Mouse (Mus musculus) limb, embryonic 11.5 days (tissue): Measurements from ENCODE around the gene Eno1. TPM values are rescaled to one million over a fixed set of nuclear protein-coding genes. Genes with fewer than 3 reads are reported as not detected.

Source experiments
- ATAC-seq: fragments of 200-750 bp; cut with Nextera tagmentation; 2 replicates; pipeline ENCODE4 v1.8.0; 2017; ENCODE audit warnings: low read depth; ENCODE audit not compliant: insufficient number of reproducible peaks, low FRiP score, low TSS enrichment
- DNase-seq: peaks from one replicate; pipeline ENCODE4 v3.0.0-alpha.2; 2015; ENCODE audit warnings: low spot score
- H3K27ac ChIP-seq: fragments of 300-500 bp; sonication (generic); replicated peaks from 2 replicates; pipeline ENCODE4 v1.5.1; 2014; ENCODE audit warnings: low read depth, mild to moderate bottlenecking, low read length
- H3K27me3 ChIP-seq: fragments of 300-500 bp; sonication (generic); 2 replicates; pipeline ENCODE4 v1.6.1; 2014; ENCODE audit warnings: mild to moderate bottlenecking, low read length, mixed read lengths; ENCODE audit not compliant: control insufficient read depth, insufficient read depth
- H3K36me3 ChIP-seq: fragments of 300-500 bp; sonication (generic); 2 replicates; pipeline ENCODE4 v1.6.1; 2014; ENCODE audit warnings: mild to moderate bottlenecking, low read length, moderate library complexity, mixed read lengths; ENCODE audit not compliant: control insufficient read depth, insufficient read depth
- H3K4me1 ChIP-seq: fragments of 300-500 bp; sonication (generic); 2 replicates; pipeline ENCODE4 v1.6.1; 2014; ENCODE audit warnings: low read length, mixed read lengths; ENCODE audit not compliant: control insufficient read depth, insufficient read depth
- H3K4me2 ChIP-seq: fragments of 300-500 bp; sonication (generic); 2 replicates; pipeline ENCODE4 v1.6.1; 2014; ENCODE audit warnings: low read depth, mild to moderate bottlenecking, moderate library complexity; ENCODE audit not compliant: severe bottlenecking
- H3K4me3 ChIP-seq: fragments of 300-500 bp; sonication (generic); 2 replicates; pipeline ENCODE4 v1.5.1; 2014; ENCODE audit warnings: low read depth, low read length
- H3K9ac ChIP-seq: fragments of 300-500 bp; sonication (generic); 2 replicates; pipeline ENCODE4 v1.6.1; 2014; ENCODE audit warnings: mild to moderate bottlenecking, low read length
- H3K9me3 ChIP-seq: fragments of 300-500 bp; sonication (generic); 2 replicates; pipeline ENCODE4 v1.6.1; 2016; ENCODE audit warnings: low read length; ENCODE audit not compliant: control insufficient read depth
- WGBS: fragments of 180-500 bp; shearing (Covaris S2); extraction: QIAGEN DNeasy Blood & Tissue Kit; methylation state at CpG from one replicate; pipeline ENCODE4 v1.1.7; 2014; 5-methylcytosine and 5-hydroxymethylcytosine counted together
- polyA plus RNA-seq: library from polyadenylated mRNA; unstranded; fragments of >200 nt; fragmentation: Nextera tagmentation; extraction: Ambion mirVana; gene quantifications from 2 replicates; pipeline ENCODE4 v1.2.1, GENCODE M21; 2014

Gene Eno1
- polyA plus RNA-seq, 1 experiment from 2014 or later: 2,311 TPM

DNA sequence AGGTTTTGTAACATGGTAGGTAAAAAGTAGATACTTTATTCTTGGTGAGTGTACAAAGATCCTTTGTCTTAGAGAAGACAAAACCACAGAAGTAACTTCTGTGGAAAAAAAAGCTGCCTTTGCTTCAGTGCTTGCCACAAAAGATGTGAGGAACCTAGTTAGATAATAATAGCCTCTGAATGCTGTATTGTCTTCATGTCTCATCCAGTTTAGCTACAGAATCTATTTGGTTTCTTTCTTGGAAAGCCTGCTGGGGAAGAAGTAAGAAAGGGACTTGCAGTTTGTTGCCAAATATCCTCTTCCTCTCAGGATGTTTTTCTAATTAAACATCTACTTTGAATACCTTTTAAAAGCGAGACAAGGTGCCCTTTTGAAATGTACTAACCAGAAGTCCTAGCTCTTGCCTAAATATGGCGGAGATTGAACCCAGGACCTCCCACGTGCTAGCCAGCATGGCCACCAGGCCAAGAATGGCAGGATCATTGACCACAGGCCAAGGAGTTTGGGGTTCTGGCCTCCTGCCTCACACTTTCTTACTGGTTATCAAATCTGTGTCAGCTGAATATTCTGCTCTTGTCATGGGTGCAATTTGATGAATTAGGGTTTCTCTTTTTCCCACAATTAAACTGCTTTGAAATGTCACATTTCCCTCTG lies 2.0 kb downstream of the Eno1 start:
- peak overlapping the region; percentile 78 for H3K4me2 ChIP-seq

GRCm38 (mm10) chr4:150239087-150239480 lies 2.6 kb downstream of the Eno1 start:
- DNase-seq (no peak), ATAC-seq (no peak)
- Histone ChIP-seq H3K4me3 (peak overlapping the region; percentile 65), H3K27ac (no peak overlapping the region), H3K4me2 (peak overlapping the region; percentile 78), H3K4me1 (peaks cover 17% of the 10 kb centered on the region), H3K9me3 (no peaks in the 10 kb centered on the region), H3K9ac (peak overlapping the region; percentile 77), H3K27me3 (no peaks in the 10 kb centered on the region), H3K36me3 (peaks cover 23% of the 10 kb centered on the region)
- 20% methylated on average over 5 of the region's 5 CpGs for WGBS

More for the DNA sequence above, 2.0 kb downstream of the Eno1 start:
- Histone ChIP-seq H3K4me3 (peak overlapping the region; percentile 65), H3K4me1 (peaks cover 17% of the 10 kb centered on the region), H3K27ac (peak overlapping the region; percentile 99; the same call in 1 of the 2 replicates), H3K9me3 (no peaks in the 10 kb centered on the region), H3K36me3 (peaks cover 22% of the 10 kb centered on the region), H3K27me3 (no peaks in the 10 kb centered on the region), H3K9ac (peak overlapping the region; percentile 77)
- ATAC-seq (no peak), DNase-seq (peak; percentile 52)
- WGBS: 2% methylated on average over 3 of the region's 3 CpGs

DNA sequence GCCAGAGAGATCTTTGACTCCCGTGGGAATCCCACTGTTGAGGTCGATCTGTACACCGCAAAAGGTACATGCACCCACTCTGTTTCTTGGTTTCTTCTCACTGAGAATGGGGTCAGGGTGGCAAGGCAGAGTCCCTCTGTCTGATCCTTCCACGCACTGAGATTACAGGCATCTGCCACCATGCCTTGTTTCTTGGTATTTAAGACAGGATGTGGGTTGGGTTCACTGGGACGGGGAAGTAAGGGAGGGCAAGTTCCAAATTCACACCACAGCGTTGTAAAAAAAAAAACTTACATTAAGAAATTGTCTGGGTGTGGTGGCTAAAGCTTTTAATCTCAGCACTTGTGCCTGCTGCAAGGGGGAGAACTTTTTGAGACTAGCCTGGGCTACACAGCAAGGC lies 3.0 kb downstream of the Eno1 start:
- peaks cover 16% of the 10 kb centered on the region for H3K4me1 ChIP-seq
- ATAC-seq: no peak
- H3K4me3 ChIP-seq: peak overlapping the region; percentile 65
- peaks cover 27% of the 10 kb centered on the region for H3K36me3 ChIP-seq
- H3K9ac ChIP-seq: peak overlapping the region; percentile 77; the same call in 1 of the 2 replicates
- peak overlapping the region; percentile 78 for H3K4me2 ChIP-seq
- DNase-seq: no peak
- WGBS: 31% methylated on average over 6 of the region's 6 CpGs
- 0 out of 2 replicates have a peak overlapping the region, but pooled peaks have one; percentile 5 for H3K27ac ChIP-seq
- no peaks in the 10 kb centered on the region for H3K27me3 ChIP-seq
- no peaks in the 10 kb centered on the region for H3K9me3 ChIP-seq

DNA sequence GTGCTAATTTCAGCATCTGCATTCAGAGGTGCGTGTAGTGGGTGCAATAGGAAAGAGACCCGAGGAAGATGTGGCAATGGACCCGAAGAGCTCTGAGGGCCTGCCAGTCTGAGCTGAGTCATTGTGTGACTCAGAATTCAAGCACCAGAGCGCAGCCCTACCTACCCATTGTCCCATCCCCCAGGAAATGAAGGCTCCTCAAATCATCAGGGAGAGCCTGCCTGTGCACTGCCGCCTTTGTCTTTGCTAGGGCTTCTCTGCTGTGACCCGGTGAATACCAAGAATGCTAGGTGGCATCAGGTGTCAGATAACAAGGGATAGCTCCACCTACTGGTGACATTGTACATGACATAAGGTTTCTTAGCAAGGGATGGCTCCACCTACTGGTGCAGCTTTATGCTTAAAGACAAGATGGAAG lies 3.4 kb downstream of the Eno1 start:
- 7% methylated on average over 6 of the region's 6 CpGs for WGBS

GRCm38 (mm10) chr4:150240381-150240886 lies 3.9 kb downstream of the Eno1 start:
- 57% methylated on average over 1 of the region's 1 CpGs for whole genome bisulfite sequencing
- 0 out of 2 replicates have a peak overlapping the region, but pooled peaks have one; percentile 13 for H3K4me2 ChIP-seq
- DNase-seq (no peak), ATAC-seq (no peak)
- no peak overlapping the region for H3K27ac ChIP-seq
- H3K27me3 ChIP-seq: no peaks in the 10 kb centered on the region
- H3K9me3 ChIP-seq: no peaks in the 10 kb centered on the region
- H3K4me1 ChIP-seq: peaks cover 15% of the 10 kb centered on the region
- H3K36me3 ChIP-seq: peaks cover 34% of the 10 kb centered on the region
- H3K9ac ChIP-seq: no peak overlapping the region
- no peak overlapping the region for H3K4me3 ChIP-seq

More for the DNA sequence above, 3.4 kb downstream of the Eno1 start:
- Histone ChIP-seq H3K4me2 (peak overlapping the region; percentile 78), H3K4me1 (peaks cover 15% of the 10 kb centered on the region), H3K4me3 (peak overlapping the region; percentile 65), H3K27ac (0 out of 2 replicates have a peak overlapping the region, but pooled peaks have one; percentile 5), H3K9ac (no peak overlapping the region), H3K9me3 (no peaks in the 10 kb centered on the region), H3K27me3 (no peaks in the 10 kb centered on the region), H3K36me3 (peaks cover 31% of the 10 kb centered on the region)
- DNase-seq: peak; percentile 86
- ATAC-seq: no peak

- Histone ChIP-seq H3K27me3 (no peaks in the 10 kb centered on the region), H3K4me2 (no peak overlapping the region), H3K27ac (no peak overlapping the region), H3K4me3 (no peak overlapping the region), H3K9ac (no peak overlapping the region), H3K9me3 (no peaks in the 10 kb centered on the region), H3K36me3 (peaks cover 44% of the 10 kb centered on the region), H3K4me1 (peaks cover 15% of the 10 kb centered on the region)
- DNase-seq: no peak
- ATAC-seq: no peak
- 73% methylated on average over 4 of the region's 4 CpGs for WGBS
These were observed 5.2 kb downstream of the Eno1 start for GRCm38 (mm10) chr4:150241708-150242107.

- Histone ChIP-seq H3K4me1 (peaks cover 15% of the 10 kb centered on the region), H3K27ac (no peak overlapping the region), H3K9me3 (no peaks in the 10 kb centered on the region), H3K4me2 (no peak overlapping the region), H3K9ac (no peak overlapping the region), H3K36me3 (peaks cover 47% of the 10 kb centered on the region), H3K4me3 (no peak overlapping the region), H3K27me3 (no peaks in the 10 kb centered on the region)
- DNase-seq (no peak), ATAC-seq (no peak)
- WGBS: 84% methylated on average over 5 of the region's 5 CpGs
These were observed 6.2 kb downstream of the Eno1 start for GRCm38 (mm10) chr4:150242745-150243144.

DNA sequence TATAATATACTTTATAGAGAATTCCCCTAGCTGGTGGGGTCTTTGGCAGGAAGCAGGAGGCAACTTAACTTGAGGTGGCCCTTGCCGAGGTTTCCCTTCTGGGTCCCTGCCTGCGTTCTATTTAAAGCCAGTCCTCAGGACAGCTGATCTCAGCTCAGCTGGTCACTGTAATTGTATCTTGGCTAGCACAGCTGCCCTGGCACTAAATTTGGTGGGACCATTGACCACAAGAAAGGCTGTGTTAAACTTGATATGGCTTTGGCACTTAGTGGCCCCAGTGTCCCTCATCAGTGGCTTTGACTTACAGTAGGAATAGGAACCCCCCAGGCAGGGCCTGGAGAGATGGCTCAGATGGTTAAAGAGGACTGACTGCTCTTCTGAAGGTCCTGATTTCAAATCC lies 9.4 kb downstream of the Eno1 start:
- Histone ChIP-seq H3K9me3 (no peaks in the 10 kb centered on the region), H3K4me2 (no peak overlapping the region), H3K9ac (no peak overlapping the region), H3K4me1 (no peaks in the 10 kb centered on the region; the same call in 1 of the 2 replicates), H3K36me3 (peaks cover 59% of the 10 kb centered on the region), H3K27ac (no peak overlapping the region), H3K4me3 (no peak overlapping the region), H3K27me3 (no peaks in the 10 kb centered on the region)
- no peak for ATAC-seq
- DNase-seq: no peak
- WGBS: 67% methylated on average over 2 of the region's 2 CpGs
